Mouse (Mus musculus) stomach, postnatal 0 days (tissue): Measurements from ENCODE around the gene Rpusd1.

Source experiments
- CTCF ChIP-seq: IDR thresholded peaks from 2 replicates; pipeline ENCODE4 v1.5.1; 2016; ENCODE audit warnings: antibody characterized with exemption, low read depth, mild to moderate bottlenecking, moderate library complexity
- EP300 ChIP-seq: optimal IDR thresholded peaks from 2 replicates; pipeline ENCODE3; 2016; ENCODE audit warnings: antibody characterized with exemption

DNA sequence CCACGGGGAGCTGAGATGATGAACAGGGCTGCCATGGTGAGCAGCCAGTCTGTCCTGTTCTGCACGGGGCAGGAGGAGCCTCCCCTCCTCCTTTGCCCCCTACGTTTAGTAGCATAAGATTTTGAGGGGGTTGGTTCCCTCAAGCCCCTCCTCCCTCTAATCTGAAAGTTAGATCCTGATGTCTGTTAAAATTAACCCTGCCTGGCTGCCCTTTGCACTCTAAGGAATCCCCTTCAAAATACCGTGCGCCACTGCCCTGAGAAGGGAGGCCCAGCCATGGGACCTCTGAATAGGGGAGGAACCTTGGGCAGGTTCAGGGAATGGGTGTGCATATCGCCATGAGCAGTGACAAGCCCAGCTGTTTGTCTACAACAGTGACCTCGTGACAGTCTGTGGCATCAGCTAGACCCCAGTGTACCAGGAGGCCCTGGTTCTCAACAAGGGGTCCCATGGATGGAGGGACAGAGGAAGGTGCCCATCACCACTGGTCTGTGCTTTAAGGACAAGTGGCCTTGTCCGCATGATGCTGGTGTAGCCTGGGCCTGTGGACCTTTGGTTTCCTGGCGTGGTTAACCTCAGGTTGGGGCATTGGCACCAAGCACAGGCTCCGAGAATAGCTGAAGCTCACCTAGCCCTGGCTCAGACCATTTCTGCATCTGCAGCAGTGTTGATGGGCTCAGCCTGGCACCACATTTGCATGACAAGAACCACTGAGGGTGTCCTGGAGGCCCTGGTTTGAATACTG lies 48.0 kb downstream of the Rpusd1 start:
- TF ChIP-seq CTCF (no peak), EP300 (no peak)
